ENCODE assay signal across 11 mouse cellular contexts in the genomic region with DNA sequence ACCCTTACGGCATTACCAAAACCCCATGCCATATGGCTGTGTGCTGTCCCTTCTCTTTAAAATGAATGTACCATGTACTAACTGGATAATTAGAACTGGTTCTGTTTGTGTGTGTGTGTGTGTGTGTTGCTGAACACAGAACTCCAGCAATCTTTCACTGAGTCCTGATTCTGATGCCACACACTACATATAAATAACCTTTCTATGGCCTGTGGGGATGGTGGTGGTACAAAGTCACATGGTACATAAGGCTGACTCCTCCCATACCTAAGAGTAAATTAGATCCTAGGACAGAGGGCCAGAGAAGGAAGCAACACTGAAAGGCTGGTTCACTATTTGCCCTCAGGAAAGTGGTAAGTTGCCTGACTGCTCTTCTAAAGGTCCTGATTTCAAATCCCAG. TPM values are rescaled to one million over a fixed set of nuclear protein-coding genes. Genes with fewer than 3 reads are reported as not detected.
DNase-seq lines count a peak whose midpoint lies in the region; ATAC-seq and TF ChIP-seq lines count a peak whose summit lies in the region.
"Had no signal": no experiment of that assay in that cellular context is flagged by ENCODE, and none has a peak within 500 bp of the region (broad histone marks: within the 10 kb centered on the region; RNA-seq: fewer than 3 reads in every experiment).

TSS of gene Slc37a1 (plus strand) at position 301 of the 400 bp plus-strand sequence.

- no peak within 1 kb of the TSS for H3K4me3 ChIP-seq in heart, embryonic 11.5 days (ENCODE audit: low read depth, low read length)
- H3K4me3 ChIP-seq in spleen, adult 2 months (ENCODE audit: extremely low read depth, insufficient read depth, insufficient read length) = no peak within 1 kb of the TSS
- H3K4me3 ChIP-seq in hindbrain, embryonic 14.5 days (replicated peaks; ENCODE audit: low read length) = no peak within 1 kb of the TSS
- no peak within 1 kb of the TSS for H3K4me3 ChIP-seq in stomach, postnatal 0 days (ENCODE audit: low read depth, low read length)
- H3K4me3 ChIP-seq: embryonic facial prominence, embryonic 12.5 days; limb, embryonic 13.5 days had no signal

- no peaks in the 10 kb centered on the region for H3K4me1 ChIP-seq in heart, embryonic 11.5 days (ENCODE audit: control insufficient read depth, insufficient read depth, low read length)
- H3K4me1 ChIP-seq in spleen, adult 2 months (ENCODE audit: control insufficient read depth, insufficient read depth, insufficient read length) = peaks cover 8% of the 10 kb centered on the region; the same call in 1 of the 2 replicates
- peaks cover 7% of the 10 kb centered on the region; the same call in 1 of the 2 replicates for H3K4me1 ChIP-seq in hindbrain, embryonic 14.5 days (replicated peaks; ENCODE audit: control insufficient read depth, insufficient read depth, low read length)
- H3K4me1 ChIP-seq in stomach, postnatal 0 days (replicated peaks; ENCODE audit: control insufficient read depth, insufficient read depth) = no peaks in the 10 kb centered on the region
- H3K4me1 ChIP-seq: embryonic facial prominence, embryonic 12.5 days; limb, embryonic 13.5 days had no signal

- WGBS in heart, embryonic 11.5 days (ENCODE audit: insufficient replicate concordance) = 92% methylated on average over 1 of the region's 1 CpGs
- 100% methylated on average over 1 of the region's 1 CpGs for WGBS in spleen, adult 2 months
- WGBS in hindbrain, embryonic 14.5 days = 88% methylated on average over 1 of the region's 1 CpGs
- WGBS in stomach, postnatal 0 days = 100% methylated on average over 1 of the region's 1 CpGs

- H3K9ac ChIP-seq in heart, embryonic 11.5 days (ENCODE audit: low read depth, low read length) = no peak within 1 kb of the TSS
- no peak within 1 kb of the TSS for H3K9ac ChIP-seq in hindbrain, embryonic 14.5 days
- H3K9ac ChIP-seq in stomach, postnatal 0 days (ENCODE audit: low read length) = no peak within 1 kb of the TSS
- H3K9ac ChIP-seq: embryonic facial prominence, embryonic 12.5 days; limb, embryonic 13.5 days had no signal

- H3K36me3 ChIP-seq in heart, embryonic 11.5 days (ENCODE audit: control insufficient read depth, insufficient read depth, low read length) = no peaks in the 10 kb centered on the region
- no peaks in the 10 kb centered on the region for H3K36me3 ChIP-seq in spleen, adult 2 months (ENCODE audit: control insufficient read depth, insufficient read depth, low read length)
- H3K36me3 ChIP-seq in hindbrain, embryonic 14.5 days (replicated peaks; ENCODE audit: control insufficient read depth, insufficient read depth) = no peaks in the 10 kb centered on the region
- H3K36me3 ChIP-seq in stomach, postnatal 0 days (ENCODE audit: control insufficient read depth, insufficient read depth, low read length) = no peaks in the 10 kb centered on the region
- H3K36me3 ChIP-seq: embryonic facial prominence, embryonic 12.5 days; G1E; limb, embryonic 13.5 days had no signal

- no peak for TF ChIP-seq POLR2A in spleen, adult 2 months (IDR thresholded peaks at IDR 0.05; ENCODE audit: low read depth, low read length)

- TF ChIP-seq CTCF in spleen, adult 2 months (IDR thresholded peaks at IDR 0.05; ENCODE audit: extremely low read depth, insufficient read depth, insufficient read length, insufficient replicate concordance) = no peak
- no peak for TF ChIP-seq CTCF in stomach, postnatal 0 days (IDR thresholded peaks at IDR 0.05; ENCODE audit: low read depth)

- no peaks in the 10 kb centered on the region for H3K27me3 ChIP-seq in heart, embryonic 11.5 days (ENCODE audit: control insufficient read depth, insufficient read depth, low read length)
- no peaks in the 10 kb centered on the region for H3K27me3 ChIP-seq in spleen, adult 2 months (ENCODE audit: control insufficient read depth, insufficient read depth, low read length)
- no peaks in the 10 kb centered on the region for H3K27me3 ChIP-seq in hindbrain, embryonic 14.5 days (ENCODE audit: control insufficient read depth, insufficient read depth, low read length)
- no peaks in the 10 kb centered on the region for H3K27me3 ChIP-seq in stomach, postnatal 0 days (ENCODE audit: control insufficient read depth, insufficient read depth, low read length)
- H3K27me3 ChIP-seq: embryonic facial prominence, embryonic 12.5 days had no signal

- no peaks in the 10 kb centered on the region for H3K9me3 ChIP-seq in heart, embryonic 11.5 days (replicated peaks; ENCODE audit: control insufficient read depth, low read length)
- H3K9me3 ChIP-seq in hindbrain, embryonic 14.5 days (ENCODE audit: control insufficient read depth, low read length) = no peaks in the 10 kb centered on the region
- H3K9me3 ChIP-seq in stomach, postnatal 0 days (ENCODE audit: control insufficient read depth, low read length) = no peaks in the 10 kb centered on the region
- H3K9me3 ChIP-seq: embryonic facial prominence, embryonic 12.5 days; limb, embryonic 13.5 days had no signal

- intact Hi-C loops in heart, postnatal 10 days (cut with DNase I) = no loop called here

- no peak for ATAC-seq in heart, embryonic 11.5 days (replicated peaks; ENCODE audit: insufficient number of reproducible peaks, low FRiP score, low TSS enrichment)
- ATAC-seq in hindbrain, embryonic 14.5 days (ENCODE audit: low FRiP score) = no peak
- ATAC-seq in stomach, postnatal 0 days (ENCODE audit: low FRiP score, low TSS enrichment) = no peak

- no peak for DNase-seq in heart, postnatal 10 days
- no peak for DNase-seq in spleen, adult 2 months (ENCODE audit: low read depth in 1 of 2, low spot score in 2 of 2)
- no peak for DNase-seq in spleen, adult 18-20 months
- no peak for DNase-seq in hindbrain, embryonic 14.5 days (ENCODE audit: low spot score)
- no peak for DNase-seq in stomach, postnatal 0 days (ENCODE audit: low spot score)
- no peak for DNase-seq in cerebellum, adult 9-11 months
- DNase-seq: kidney, postnatal 10 days had no signal

- no peak for TF ChIP-seq EP300 in stomach, postnatal 0 days (optimal IDR thresholded peaks at IDR 0.05)

- H3K27ac ChIP-seq in heart, embryonic 11.5 days (ENCODE audit: low read depth, low read length) = no peak within 1 kb of the TSS
- no peak within 1 kb of the TSS for H3K27ac ChIP-seq in spleen, adult 2 months (ENCODE audit: insufficient read depth, low read length)
- H3K27ac ChIP-seq in hindbrain, embryonic 14.5 days = no peak within 1 kb of the TSS
- no peak within 1 kb of the TSS for H3K27ac ChIP-seq in stomach, postnatal 0 days (replicated peaks)
- H3K27ac ChIP-seq: embryonic facial prominence, embryonic 12.5 days; limb, embryonic 13.5 days had no signal

- H3K4me2 ChIP-seq in heart, embryonic 11.5 days = no peak within 1 kb of the TSS
- H3K4me2 ChIP-seq in hindbrain, embryonic 14.5 days (replicated peaks) = no peak within 1 kb of the TSS
- no peak within 1 kb of the TSS for H3K4me2 ChIP-seq in stomach, postnatal 0 days (replicated peaks; ENCODE audit: low read depth)
- H3K4me2 ChIP-seq: embryonic facial prominence, embryonic 12.5 days; limb, embryonic 13.5 days had no signal

RNA-seq across cellular contexts. Expression of gene Slc37a1, which starts in this region (rescaled TPM):
- 10 to 100 TPM; 10.6 TPM for total RNA-seq in heart, postnatal 10 days (2021)
- 4.6 TPM in 2 replicates for polyA plus RNA-seq in heart, embryonic 11.5 days (2014; fragmentation: Nextera tagmentation; extraction: Ambion mirVana)
- polyA plus RNA-seq in spleen, adult 2 months (2012; rRNA removed) = 26.2 and 33.4 TPM in 2 replicates
- 10.4 and 11.6 TPM in 2 replicates for polyA plus RNA-seq in hindbrain, embryonic 14.5 days (2014; fragmentation: Nextera tagmentation; extraction: Ambion mirVana)
- polyA plus RNA-seq in stomach, postnatal 0 days (2015; fragmentation: Nextera tagmentation; extraction: Ambion mirVana) = 14.7 and 16.6 TPM in 2 replicates
- polyA plus RNA-seq: G1E had no signal
